Mouse (Mus musculus) common myeloid progenitor, adult 5-6 weeks (primary cell): Measurements from ENCODE around the gene Trpm8. TPM values are rescaled to one million over a fixed set of nuclear protein-coding genes. Genes with fewer than 3 reads are reported as not detected.

Source experiments
- ATAC-seq: replicated peaks from 2 replicates; pipeline ENCODE4 v1.8.0; 2016; ENCODE audit warnings: low read depth, mild to moderate bottlenecking, moderate TSS enrichment, inconsistent platforms; ENCODE audit not compliant: poor library complexity, severe bottlenecking
- total RNA-seq: library from RNA; stranded (forward); fragments of 200-1000, 187-1606 nt; gene quantifications from 2 replicates; pipeline ENCODE4 v1.2.3, GENCODE M21; 2017

The Trpm8 gene
- total RNA-seq, 1 experiment from 2014 or later, result not detected

DNA sequence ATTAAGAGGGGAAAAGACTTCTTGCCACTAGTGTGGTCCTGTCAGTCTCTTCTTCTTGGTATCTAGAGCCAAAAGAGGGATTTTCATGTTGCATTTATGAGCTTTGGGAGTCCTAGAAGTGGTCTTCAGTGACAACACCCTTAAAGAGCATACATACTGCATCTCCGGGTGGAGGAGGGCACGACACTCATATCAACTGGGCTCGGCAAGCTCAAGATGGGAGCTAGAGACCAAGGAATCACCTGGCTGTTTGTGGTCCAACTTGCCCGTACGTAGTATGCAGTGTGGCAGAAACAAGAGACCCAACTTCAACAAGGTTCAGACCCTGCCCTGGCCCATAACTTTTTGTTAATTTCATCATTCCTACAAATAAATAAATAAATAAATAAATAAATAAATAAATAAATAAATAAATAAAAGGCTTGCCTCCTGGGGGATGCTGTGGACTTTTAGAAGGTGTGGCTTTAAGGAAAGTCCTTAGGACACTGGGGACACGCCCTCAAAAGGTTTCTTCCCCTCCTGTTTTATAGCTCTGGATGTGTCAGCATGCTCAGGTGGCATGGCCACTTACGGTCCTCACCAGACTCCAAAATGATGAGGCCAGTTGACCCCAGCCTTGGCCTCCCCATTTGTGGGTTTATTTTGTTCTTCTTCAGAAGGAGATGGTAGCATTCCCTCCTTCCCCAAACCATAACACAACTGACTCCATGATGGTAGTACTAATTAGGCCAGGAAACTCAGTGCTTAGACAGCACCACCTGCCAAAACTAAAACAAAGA is 20.2 kb downstream of the Trpm8 start:
- ATAC-seq, result no peak

DNA sequence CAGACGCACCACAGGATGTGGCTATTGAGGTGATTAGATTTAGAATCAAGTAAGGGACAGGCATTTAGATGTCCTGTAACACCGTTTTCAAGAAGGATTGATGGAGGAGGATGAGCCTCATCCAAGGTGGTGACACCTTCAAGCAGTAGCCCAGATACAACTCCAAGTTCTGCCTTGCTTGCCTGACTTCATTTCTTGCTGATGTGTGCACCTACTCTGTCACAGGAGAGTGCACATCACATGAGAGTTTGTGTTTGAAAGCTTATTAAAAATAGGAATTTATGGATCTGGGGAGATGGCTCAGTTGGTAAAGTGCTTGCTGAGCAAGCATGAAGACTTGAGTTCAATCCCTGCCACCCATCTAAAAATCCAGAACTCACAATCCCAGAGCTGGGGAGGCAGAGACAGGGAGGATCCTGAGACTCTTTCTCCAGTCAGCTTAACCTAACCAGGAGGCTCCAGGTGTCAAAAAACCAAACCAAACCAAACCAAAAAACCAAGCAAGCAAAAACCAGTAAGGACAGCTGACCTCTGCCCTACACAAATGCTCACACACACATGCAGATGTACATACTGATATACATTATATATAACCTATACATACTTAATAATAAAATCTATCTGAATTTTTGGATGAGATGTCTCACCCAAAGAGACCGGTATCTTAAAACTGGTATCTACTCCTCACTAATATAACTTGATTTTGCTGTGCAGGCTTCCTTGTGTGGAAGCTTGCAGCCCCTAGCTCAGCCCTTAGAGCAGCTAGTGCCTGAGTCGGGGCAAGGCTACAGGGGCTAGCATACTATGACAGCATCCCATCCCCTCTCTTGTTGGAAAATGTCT is 21.4 kb downstream of the Trpm8 start:
- no peak for ATAC-seq

DNA sequence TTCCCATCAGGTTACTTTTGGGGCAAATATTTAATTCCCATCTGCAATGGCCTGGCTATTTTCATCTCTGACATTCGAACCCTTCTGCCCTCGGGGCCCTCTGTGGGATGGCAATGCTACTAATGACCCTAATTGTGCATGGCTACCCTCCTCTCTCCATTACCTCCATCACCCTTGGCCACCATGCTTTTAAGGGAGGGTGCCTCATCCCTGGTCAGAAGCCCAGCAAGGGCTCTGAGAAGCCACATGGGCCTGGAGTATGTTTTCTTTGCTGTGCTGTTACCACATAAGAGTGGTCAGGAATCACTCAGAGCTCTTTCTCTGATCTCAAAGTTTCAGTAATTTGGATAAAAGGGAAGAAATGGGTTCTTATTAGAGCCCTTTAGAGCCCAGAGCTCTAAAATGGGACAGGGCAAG is 22.1 kb downstream of the Trpm8 start:
- no peak for ATAC-seq

DNA sequence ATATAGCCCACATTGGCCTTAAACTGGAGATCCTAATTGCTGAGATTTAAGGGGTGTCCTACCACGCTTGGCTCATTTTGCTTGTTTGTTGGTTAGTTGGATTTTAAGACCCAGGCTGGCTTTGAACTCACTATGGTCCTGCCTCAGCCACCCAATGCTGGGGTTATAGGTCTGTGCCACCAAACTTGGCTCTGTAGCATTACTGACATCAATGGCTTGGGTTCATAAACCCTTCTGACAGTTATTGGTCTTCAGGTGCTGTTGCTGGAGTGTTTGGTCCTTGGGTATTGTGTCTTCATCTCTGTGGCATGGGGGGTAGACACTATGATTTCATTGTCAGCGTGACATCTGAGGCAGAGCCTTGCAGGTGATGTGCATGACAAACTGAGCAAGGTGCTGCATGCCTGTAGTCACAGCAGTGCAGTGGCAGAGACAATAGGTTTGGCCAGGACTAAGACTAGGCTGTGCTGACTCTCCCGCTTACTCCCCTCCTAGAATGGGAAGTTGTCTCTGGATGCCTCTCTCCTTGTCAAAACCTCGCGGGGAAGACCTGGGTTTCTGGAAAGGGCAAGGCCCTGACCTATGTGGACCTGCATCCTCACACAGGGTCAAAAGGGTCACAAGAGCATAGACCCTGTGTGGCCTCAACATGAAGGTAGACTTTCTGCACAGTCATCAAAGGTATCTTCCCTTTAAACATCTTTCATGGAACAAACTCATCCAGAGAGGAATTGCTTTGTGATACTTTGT is 23.0 kb downstream of the Trpm8 start:
- ATAC-seq, result no peak

DNA sequence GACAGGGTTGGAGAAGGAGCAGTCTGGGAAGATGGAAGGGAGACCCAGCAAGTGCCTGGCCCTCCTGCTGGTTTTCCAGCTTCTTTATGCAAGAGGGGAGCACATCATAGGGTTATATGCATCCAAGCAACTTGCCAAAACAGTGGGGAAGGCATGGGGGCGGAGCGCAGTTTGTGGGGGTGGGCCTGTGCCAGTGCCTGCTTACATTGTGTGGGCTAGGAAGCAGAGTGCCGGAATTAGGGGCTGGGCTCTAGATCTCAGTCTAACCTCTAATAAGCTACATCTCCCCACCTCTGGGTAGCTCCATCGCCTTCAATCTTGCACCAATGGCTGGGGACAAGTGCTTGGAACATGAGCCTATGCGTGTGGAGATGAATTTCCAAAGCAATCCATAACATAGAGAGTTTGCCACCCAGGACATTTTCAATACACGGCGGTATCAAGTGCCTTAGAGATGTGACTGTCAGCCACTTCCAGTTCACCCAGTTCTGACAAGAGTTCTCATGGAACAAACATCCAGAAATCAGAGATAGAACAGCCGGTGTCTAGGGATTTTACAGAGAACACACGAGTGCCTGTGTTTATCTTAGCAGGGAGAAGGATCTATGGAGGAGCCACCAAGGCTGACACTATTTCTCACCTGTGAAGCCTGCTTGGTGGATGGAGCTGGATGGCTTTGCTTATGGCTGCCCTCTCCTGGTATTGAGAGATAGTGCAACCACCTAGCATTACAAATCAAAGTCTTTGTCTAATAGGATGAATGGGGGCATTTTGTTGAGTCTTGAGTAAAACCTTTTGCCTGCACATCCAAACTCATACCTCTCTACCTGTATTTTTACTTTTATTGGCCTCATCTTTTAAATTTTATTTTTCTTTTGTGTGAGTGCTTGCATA is 23.9 kb downstream of the Trpm8 start:
- ATAC-seq, result peak; percentile 41; the same call in 1 of the 2 replicates

DNA sequence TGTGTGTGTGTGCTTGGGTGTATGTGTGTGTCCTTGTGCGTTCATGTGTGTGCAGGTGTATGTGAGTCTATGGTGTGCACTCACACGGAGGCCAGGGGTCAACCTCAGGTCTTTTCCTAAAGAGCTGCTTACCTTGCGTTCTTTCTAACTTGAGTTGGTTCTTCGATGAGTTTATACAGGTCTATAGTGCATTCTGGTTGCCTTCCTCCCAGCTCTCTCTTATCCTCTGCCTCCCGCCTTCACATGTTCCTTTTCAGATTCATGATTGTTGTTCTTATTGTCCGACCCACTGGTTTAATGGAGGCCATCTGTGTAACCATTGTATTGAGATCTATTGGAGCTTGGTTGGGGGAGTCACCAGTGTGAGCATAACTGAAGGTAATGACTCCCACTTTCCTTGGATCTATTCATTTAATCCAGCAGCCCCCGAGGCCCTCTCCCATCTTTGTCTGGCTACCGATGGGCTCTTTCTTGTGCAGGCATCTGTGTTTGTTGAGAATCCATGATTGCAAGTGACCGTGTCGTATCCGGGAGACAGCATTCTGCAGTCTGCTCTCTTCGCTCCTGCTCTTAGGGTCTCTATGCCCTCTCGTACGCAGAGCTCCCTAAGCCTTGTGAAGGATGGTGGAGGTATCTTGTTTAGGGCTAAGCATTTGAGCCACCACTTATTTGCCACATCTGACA is 24.7 kb downstream of the Trpm8 start:
- no peak for ATAC-seq

DNA sequence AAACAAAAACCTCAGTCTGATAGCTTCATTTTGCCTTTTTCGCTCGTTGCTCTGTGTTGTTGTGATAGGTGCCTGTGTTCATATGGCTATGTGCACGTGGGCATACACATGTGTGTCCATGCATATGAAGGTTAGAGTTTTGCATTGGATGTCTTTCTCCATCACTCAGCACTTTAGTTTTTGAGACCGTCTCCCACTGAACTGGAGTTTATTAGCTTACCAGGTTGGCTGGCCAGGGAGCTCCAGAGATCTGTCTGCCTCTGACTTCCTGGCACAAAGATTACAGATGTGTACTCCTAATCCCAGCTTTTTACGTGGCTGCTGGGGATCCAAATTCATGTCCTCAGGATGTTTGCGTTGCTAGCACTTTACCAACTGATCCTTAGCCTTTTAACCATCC is 26.3 kb downstream of the Trpm8 start:
- no peak for ATAC-seq

DNA sequence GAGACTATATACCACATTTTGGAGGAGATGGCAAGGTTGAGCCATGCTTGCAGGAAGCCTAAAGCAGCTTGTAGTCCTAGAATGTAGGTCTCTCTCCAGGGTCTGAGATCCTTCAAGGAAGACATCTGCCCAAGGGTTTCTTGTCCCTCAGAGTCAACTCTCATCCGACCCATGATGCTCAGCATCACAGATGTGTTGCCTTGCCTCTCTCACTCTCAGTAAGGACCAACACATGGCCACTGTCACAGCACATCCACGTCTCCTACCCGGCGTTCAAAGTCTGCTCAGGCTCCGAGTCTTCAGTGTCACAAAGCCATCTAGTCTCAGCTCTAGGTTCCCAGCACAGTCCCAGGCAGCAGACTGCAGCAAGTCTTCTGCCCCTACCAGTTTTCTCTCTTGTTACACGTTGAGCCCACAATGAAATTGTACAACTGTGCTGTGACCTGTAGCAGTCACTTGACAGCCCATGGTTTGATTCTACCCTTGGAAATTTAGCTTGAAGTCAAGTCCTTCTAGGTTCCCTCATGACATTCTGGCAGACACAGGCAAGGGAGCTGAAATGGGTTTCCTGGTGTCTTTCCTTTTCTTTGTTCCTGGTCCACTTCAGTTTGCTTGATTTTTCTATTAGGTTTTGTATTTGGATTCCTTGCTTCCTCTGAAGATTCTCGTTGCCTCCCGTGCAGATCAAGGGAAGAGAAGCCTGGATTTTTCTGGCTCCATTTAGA is 27.0 kb downstream of the Trpm8 start:
- no peak for ATAC-seq

DNA sequence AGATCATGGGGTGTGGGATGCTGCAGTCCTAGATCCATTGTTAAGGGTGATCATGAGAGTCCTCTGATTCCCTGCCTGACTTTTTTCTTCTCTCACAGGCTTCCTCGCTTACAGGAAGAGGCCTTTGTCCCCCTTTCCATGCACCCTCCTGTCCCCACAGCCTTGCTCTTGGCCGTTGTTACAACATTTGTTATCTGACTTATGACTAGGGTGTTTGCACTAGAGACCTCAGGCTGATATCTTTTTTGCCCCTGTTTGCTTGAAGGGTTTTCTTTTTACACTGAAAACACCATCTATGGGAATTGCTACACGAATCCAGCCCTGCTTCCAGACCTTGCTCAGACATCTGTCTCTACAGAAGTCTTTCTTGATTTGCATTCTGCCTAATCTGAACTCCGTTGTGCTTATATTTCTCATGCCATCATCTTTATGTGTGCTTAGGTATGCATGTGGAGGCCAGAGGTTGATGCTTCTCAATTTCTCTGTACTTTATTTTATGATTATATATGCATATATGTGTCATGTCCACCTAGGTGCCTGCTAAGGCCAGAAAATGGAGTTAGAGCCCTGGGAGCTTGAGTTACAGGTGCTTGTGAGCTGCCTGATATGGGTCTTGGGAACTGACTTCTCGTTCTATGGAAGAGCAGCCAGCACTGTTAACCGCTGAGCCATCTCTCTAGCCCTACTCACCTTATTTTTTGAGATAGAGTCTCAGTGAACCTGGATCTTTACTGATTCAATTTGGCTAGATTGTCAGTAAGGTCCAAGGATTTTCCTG is 27.7 kb downstream of the Trpm8 start:
- no peak for ATAC-seq

DNA sequence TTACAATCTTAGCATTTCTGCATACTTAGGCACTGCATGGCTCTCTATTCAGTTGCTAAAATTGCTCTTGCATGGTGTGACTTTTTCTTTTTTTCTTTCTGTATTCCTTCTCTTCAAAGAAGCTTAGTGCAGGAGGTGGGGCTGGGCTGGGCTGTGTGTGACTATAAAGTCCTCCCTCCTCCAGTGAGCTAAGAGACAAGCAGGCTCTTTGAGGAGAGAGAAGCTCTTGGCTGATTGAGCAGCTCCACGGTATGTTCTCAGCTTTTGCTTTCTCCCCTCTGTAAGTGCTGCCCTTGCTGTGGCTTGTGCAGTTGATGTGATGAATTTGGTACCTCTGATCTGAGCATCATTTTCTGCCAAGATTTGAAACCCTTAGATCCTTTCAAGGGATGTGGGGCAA is 29.1 kb downstream of the Trpm8 start:
- ATAC-seq, result no peak

DNA sequence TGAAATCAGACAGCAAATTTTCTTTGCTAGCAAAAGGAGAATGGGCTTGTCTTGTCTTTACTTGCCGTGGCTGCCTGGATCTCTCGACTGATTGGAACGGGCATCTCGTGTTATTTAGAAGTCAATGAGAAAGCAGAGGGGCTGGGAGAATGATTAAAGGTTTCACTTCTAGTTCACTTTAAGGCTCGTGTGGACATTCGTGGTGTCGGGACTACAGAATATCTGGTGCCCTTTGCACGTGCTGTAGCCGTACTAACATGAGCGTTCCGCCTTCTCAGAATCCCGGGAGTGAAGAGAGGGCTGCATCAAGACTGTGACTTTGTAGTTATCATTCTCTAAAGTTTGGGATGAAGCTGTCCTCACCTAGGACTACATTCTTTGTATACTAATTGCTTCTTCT is 29.7 kb downstream of the Trpm8 start:
- ATAC-seq, result no peak

DNA sequence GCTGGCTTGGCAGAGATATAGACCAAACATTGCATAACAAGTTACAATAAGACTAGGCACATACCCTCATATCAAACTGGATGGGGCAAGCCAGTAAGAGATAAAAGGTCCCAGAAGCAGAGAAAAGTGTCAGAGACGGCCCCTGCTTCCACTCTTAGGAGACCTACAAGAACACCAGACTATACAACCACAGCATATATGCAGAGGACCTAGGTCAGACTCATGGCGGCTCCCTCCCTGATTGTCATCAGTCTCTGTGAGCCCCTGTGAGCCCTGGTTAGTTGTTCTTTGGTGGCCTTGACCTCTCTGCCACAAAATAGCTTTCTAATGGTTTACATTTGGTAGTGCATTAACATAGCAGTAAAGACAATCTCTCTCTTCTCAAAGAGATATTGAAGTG is 31.6 kb downstream of the Trpm8 start:
- no peak for ATAC-seq

DNA sequence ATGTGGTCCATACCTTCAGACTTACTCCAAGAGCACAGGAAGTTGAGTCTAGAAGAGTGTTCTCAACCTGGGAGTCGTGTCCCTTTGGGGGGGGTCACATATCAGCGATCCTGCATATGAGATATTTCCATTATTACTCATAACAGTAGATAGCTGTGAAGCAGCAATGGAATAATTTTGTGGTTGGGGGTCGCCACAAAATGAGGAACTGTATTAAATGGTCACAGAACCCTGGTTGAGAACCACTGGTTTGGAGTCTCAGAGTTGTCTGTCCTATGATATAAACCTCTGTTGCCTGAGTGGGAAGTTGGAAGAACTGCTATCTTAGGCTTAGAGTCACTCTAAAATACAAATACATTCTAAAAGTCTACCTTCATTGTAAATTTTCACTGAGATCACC is 32.4 kb downstream of the Trpm8 start:
- ATAC-seq, result peak; percentile 43

DNA sequence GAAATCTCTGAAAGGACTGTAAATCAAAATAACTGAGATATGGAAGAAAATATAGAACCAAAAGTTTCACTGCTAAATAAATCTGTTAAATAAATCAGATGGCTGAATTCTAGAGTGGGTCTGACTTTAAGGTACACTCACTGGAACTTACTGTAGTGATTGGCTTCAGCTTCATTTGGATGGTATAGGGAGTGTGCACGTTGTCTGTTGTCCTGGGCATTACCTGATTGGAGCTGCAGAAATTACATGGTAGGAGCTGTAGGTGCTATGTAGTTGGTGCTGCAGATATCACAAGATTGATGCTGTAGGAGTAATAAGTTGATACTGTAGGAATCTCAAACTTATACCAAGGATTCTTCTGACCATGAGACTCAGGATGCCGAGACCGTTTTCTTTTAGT is 32.9 kb downstream of the Trpm8 start:
- no peak for ATAC-seq

DNA sequence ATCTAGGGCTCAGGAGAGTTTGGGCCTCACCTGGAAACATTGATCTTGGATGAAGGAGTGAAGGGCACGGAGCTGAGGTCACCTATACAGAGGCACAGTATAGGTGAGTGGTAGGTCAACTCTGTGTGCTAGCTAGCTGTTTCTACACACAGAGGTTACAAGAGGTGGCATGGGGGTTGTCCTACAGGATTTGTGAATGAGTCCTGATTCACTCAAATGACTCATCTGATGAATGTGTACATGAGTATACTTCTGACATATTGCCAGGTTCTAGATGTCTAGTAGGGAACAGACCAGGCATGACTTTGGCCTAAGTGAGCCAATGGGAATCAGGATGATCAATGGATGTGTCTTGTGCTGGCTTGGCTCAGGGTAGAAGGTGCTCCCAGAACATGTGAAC is 39.8 kb downstream of the Trpm8 start:
- ATAC-seq, result no peak

DNA sequence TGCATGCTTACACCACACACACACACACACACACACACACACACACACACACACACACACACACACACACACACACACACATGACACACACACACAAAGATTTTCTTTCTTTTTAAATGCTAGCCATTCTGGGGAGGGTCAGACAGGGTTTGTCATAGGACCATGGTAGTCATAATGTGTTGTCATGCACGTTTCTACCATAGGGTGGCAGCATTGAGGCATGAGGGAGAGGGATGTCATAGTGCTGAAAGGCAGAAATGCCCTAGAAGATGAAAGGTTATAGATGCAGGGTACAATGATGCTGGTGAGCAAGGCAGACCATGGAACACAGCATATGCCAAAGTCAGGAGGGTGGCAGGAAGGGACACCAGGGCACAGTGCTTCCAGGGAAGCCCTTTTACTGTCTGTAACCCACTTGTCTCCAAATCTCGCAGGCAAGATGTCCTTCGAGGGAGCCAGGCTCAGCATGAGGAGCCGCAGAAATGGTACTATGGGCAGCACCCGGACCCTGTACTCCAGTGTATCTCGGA is 41.1 kb downstream of the Trpm8 start:
- peak; percentile 86; the same call in 1 of the 2 replicates for ATAC-seq

DNA sequence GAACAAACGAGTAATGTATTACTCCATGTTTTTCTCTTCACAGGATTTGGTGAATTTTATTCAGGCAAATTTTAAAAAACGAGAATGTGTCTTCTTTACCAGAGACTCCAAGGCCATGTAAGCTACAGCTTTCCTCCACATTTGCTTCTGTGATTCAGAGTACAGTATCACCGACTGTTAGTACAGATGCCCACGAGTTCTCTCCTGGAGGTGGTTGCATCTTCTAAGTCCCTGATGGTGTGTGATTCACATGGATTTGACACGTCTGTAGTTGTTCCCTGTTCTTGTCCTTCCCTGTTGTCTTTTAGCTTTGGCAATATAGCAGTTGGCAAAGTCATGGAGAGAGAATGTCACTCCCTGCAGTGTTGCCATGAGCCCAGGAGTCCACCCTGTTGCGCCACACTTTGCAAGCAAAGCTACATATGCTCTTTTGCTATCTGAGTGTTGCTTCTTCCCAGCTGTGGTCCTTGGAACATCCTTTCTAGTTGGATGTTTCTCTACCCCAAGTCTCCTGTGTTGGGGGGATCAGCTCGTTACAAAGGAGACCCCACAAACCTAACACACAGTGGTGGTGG is 43.4 kb downstream of the Trpm8 start:
- ATAC-seq, result no peak
